Mouse (Mus musculus) kidney, postnatal 0 days (tissue): Measurements from ENCODE around the gene Gna15. TPM values are rescaled to one million over a fixed set of nuclear protein-coding genes. Genes with fewer than 3 reads are reported as not detected.
A peak's percentile ranks its signal among the peaks of the same experiment; 100 is the strongest.

Experiments used
- ATAC-seq: fragments of 200-750 bp; cut with Nextera tagmentation; replicated peaks from 2 replicates; pipeline ENCODE4 v1.8.0; 2017; ENCODE audit warnings: low read depth, moderate number of reproducible peaks, moderate TSS enrichment, moderate library complexity; ENCODE audit not compliant: low FRiP score
- DNase-seq: peaks from one replicate; pipeline ENCODE4 v3.0.0-alpha.2; 2016; ENCODE audit warnings: low spot score
- H3K27ac ChIP-seq: fragments of 300-500 bp; sonication (generic); 2 replicates; pipeline ENCODE4 v1.5.1; 2014; ENCODE audit warnings: mild to moderate bottlenecking
- H3K27me3 ChIP-seq: fragments of 300-500 bp; sonication (generic); 2 replicates; pipeline ENCODE4 v1.6.1; 2014; ENCODE audit warnings: low read length, mixed read lengths; ENCODE audit not compliant: insufficient read depth
- H3K36me3 ChIP-seq: fragments of 300-500 bp; sonication (generic); 2 replicates; pipeline ENCODE4 v1.6.1; 2014; ENCODE audit warnings: low read length, mixed read lengths; ENCODE audit not compliant: insufficient read depth
- H3K4me1 ChIP-seq: fragments of 300-500 bp; sonication (generic); replicated peaks from 2 replicates; pipeline ENCODE4 v1.6.1; 2014; ENCODE audit warnings: antibody characterized with exemption, low read length, mixed read lengths; ENCODE audit not compliant: insufficient read depth
- H3K4me2 ChIP-seq: fragments of 300-500 bp; sonication (generic); 2 replicates; pipeline ENCODE4 v1.6.1; 2014; ENCODE audit warnings: mild to moderate bottlenecking, low read length, moderate library complexity, mixed read lengths
- H3K4me3 ChIP-seq: fragments of 300-500 bp; sonication (generic); replicated peaks from 2 replicates; pipeline ENCODE4 v1.5.1; 2014; ENCODE audit warnings: low read depth, low read length
- H3K9ac ChIP-seq: fragments of 300-500 bp; sonication (generic); 2 replicates; pipeline ENCODE4 v1.6.1; 2014; ENCODE audit warnings: low read depth, low read length
- H3K9me3 ChIP-seq: fragments of 300-500 bp; sonication (generic); replicated peaks from 2 replicates; pipeline ENCODE4 v1.6.1; 2016; ENCODE audit warnings: low read length, inconsistent platforms, mixed read lengths
- CTCF ChIP-seq: IDR thresholded peaks from 2 replicates; pipeline ENCODE4 v1.5.1; 2016; ENCODE audit warnings: antibody characterized with exemption, low read depth, mild to moderate bottlenecking, moderate library complexity
- WGBS: fragments of 180-500 bp; shearing (Covaris S2); extraction: QIAGEN DNeasy Blood & Tissue Kit; methylation state at CpG from one replicate; pipeline ENCODE4 v1.1.7; 2014; 5-methylcytosine and 5-hydroxymethylcytosine counted together
- polyA plus RNA-seq: library from polyadenylated mRNA; unstranded; fragments of >200 nt; fragmentation: Nextera tagmentation; extraction: Ambion mirVana; gene quantifications from 2 replicates; pipeline ENCODE4 v1.2.1, GENCODE M21; 2015

Gna15 gene
- polyA plus RNA-seq, 1 experiment from 2014 or later, result 0.92 TPM

- no peaks in the 10 kb centered on the region for H3K4me1 ChIP-seq
- no peak overlapping the region for H3K4me3 ChIP-seq
- no peaks in the 10 kb centered on the region for H3K27me3 ChIP-seq
- DNase-seq (no peak), ATAC-seq (no peak)
- no peaks in the 10 kb centered on the region for H3K9me3 ChIP-seq
- H3K4me2 ChIP-seq, result no peak overlapping the region
- no peak for TF ChIP-seq CTCF
- WGBS, result 67% methylated on average over 16 of the region's 16 CpGs
- H3K9ac ChIP-seq, result no peak overlapping the region
- H3K27ac ChIP-seq, result no peak overlapping the region
- peaks cover 23% of the 10 kb centered on the region; the same call in 1 of the 2 replicates for H3K36me3 ChIP-seq
These were observed 10.8 kb upstream of the Gna15 start for GRCm38 (mm10) chr10:81534826-81535225.

GRCm38 (mm10) chr10:81526779-81527178, 2.8 kb upstream of the Gna15 start:
- ATAC-seq, result no peak; the same call in 1 of the 2 replicates
- Histone ChIP-seq H3K4me3 (no peak overlapping the region), H3K9ac (no peak overlapping the region), H3K36me3 (peaks cover 21% of the 10 kb centered on the region; the same call in 1 of the 2 replicates), H3K27ac (no peak overlapping the region), H3K9me3 (no peaks in the 10 kb centered on the region), H3K4me1 (no peaks in the 10 kb centered on the region), H3K4me2 (no peak overlapping the region), H3K27me3 (no peaks in the 10 kb centered on the region)
- DNase-seq, result peak; percentile 60
- peak; percentile 88 for TF ChIP-seq CTCF
- WGBS, result 11% methylated on average over 14 of the region's 14 CpGs

GRCm38 (mm10) chr10:81525017-81525694, 1.1 kb upstream of the Gna15 start:
- Histone ChIP-seq H3K9me3 (no peaks in the 10 kb centered on the region), H3K4me3 (no peak overlapping the region), H3K27me3 (no peaks in the 10 kb centered on the region), H3K27ac (no peak overlapping the region), H3K36me3 (peaks cover 12% of the 10 kb centered on the region; the same call in 1 of the 2 replicates), H3K9ac (no peak overlapping the region), H3K4me2 (no peak overlapping the region), H3K4me1 (no peaks in the 10 kb centered on the region)
- ATAC-seq, result no peak
- TF ChIP-seq CTCF, result no peak
- DNase-seq, result no peak
- WGBS, result 55% methylated on average over 12 of the region's 13 CpGs

- DNase-seq (no peak), ATAC-seq (no peak)
- Histone ChIP-seq H3K4me3 (no peak overlapping the region), H3K36me3 (no peaks in the 10 kb centered on the region), H3K27ac (no peak overlapping the region), H3K4me2 (no peak overlapping the region), H3K27me3 (no peaks in the 10 kb centered on the region), H3K4me1 (no peaks in the 10 kb centered on the region), H3K9ac (no peak overlapping the region), H3K9me3 (no peaks in the 10 kb centered on the region)
- WGBS, result 18% methylated on average over 19 of the region's 19 CpGs
- TF ChIP-seq CTCF, result no peak
These were observed 455 bp downstream of the Gna15 start for GRCm38 (mm10) chr10:81523570-81523969.

GRCm38 (mm10) chr10:81523142-81523541, 883 bp downstream of the Gna15 start:
- WGBS, result 77% methylated on average over 6 of the region's 6 CpGs
- H3K4me1 ChIP-seq, result no peaks in the 10 kb centered on the region
- no peaks in the 10 kb centered on the region for H3K27me3 ChIP-seq
- H3K9me3 ChIP-seq, result no peaks in the 10 kb centered on the region
- H3K27ac ChIP-seq, result no peak overlapping the region
- ATAC-seq (no peak), DNase-seq (no peak)
- TF ChIP-seq CTCF, result no peak
- no peak overlapping the region for H3K9ac ChIP-seq
- H3K4me3 ChIP-seq, result no peak overlapping the region
- no peak overlapping the region for H3K4me2 ChIP-seq
- no peaks in the 10 kb centered on the region for H3K36me3 ChIP-seq

GRCm38 (mm10) chr10:81519978-81520365, 4.1 kb downstream of the Gna15 start:
- Histone ChIP-seq H3K9me3 (no peaks in the 10 kb centered on the region), H3K27ac (no peak overlapping the region), H3K4me2 (no peak overlapping the region), H3K27me3 (no peaks in the 10 kb centered on the region), H3K9ac (no peak overlapping the region), H3K4me1 (no peaks in the 10 kb centered on the region), H3K36me3 (no peaks in the 10 kb centered on the region), H3K4me3 (no peak overlapping the region)
- no peak for ATAC-seq
- DNase-seq, result no peak
- 68% methylated on average over 3 of the region's 3 CpGs for WGBS
- TF ChIP-seq CTCF, result no peak
